Mouse (Mus musculus) bone marrow, adult 2 months (tissue): ENCODE results near the gene Tas2r108.

Experiments
- CTCF ChIP-seq: fragments of 200-500 bp; IDR thresholded peaks from 2 replicates; pipeline ENCODE4 v1.5.1; 2011; ENCODE audit warnings: low read length, control low read depth; ENCODE audit not compliant: control insufficient read depth, insufficient read depth
- POLR2A ChIP-seq: fragments of 200-500 bp; IDR thresholded peaks from 2 replicates; pipeline ENCODE4 v1.6.1; 2011; ENCODE audit warnings: low read depth, mild to moderate bottlenecking, control low read depth, low read length, borderline replicate concordance; ENCODE audit not compliant: control insufficient read depth

GRCm38 (mm10) chr6:40465710-40466109 is 27.6 kb upstream of the Tas2r108 start:
- TF ChIP-seq CTCF (peak; percentile 42), POLR2A (no peak)
